Mouse (Mus musculus): ENCODE data around the gene Cntn1.

DNA sequence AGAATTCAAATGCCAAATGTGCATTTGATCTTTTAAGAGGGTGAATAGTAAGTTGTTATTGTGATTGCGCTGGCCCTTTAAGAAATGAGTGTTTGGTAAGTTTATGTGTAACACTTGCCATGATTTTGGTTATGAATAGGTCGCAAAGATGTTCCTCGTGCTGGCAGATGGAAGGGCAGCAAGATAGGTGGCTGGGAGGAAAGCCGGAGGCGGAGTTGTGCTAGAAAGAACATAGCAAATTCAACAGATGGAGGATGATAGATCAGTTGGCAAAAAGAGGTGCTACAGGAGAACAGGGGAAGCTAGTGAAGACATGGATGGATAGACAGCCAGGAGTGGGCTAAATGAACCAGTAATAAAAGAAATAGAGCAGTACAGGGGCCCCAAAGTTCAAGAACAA is 115.3 kb downstream of the Cntn1 start:
- TF ChIP-seq CTCF (IDR thresholded peaks at IDR 0.05; ENCODE audit: extremely low read depth, insufficient read depth, insufficient read length, insufficient replicate concordance) (no peak), POLR2A (IDR thresholded peaks at IDR 0.05; ENCODE audit: low read depth, low read length) (no peak)

All from spleen, adult 2 months (tissue).